Mouse (Mus musculus) cerebellum, adult 18-20 months (tissue): ENCODE data around the gene Gm20388.

Source experiments
- DNase-seq, 2 experiments: peaks; one replicate each; pipeline ENCODE4 v3.0.0; 2021

Gene Gm20388

GRCm38 (mm10) chr8:121849303-121849702 lies 1938.7 kb downstream of the Gm20388 start:
- no peak for DNase-seq

- peak; percentile 77 to 84 for DNase-seq
Observed at GRCm38 (mm10) chr8:121850018-121850417, 1939.4 kb downstream of the Gm20388 start.

GRCm38 (mm10) chr8:121850436-121850820 lies 1939.8 kb downstream of the Gm20388 start:
- no peak for DNase-seq

- peak; percentile 97 to 98 for DNase-seq
Observed at GRCm38 (mm10) chr8:121850821-121851470, 1940.3 kb downstream of the Gm20388 start.

- DNase-seq: no peak
Observed at GRCm38 (mm10) chr8:121851716-121852115, 1941.1 kb downstream of the Gm20388 start.

GRCm38 (mm10) chr8:121852464-121852863 lies 1941.8 kb downstream of the Gm20388 start:
- no peak for DNase-seq

GRCm38 (mm10) chr8:121853586-121853985 lies 1942.9 kb downstream of the Gm20388 start:
- no peak for DNase-seq

GRCm38 (mm10) chr8:121856071-121856746 lies 1945.6 kb downstream of the Gm20388 start:
- no peak for DNase-seq

- DNase-seq: peak; percentile 91 to 95
Observed at GRCm38 (mm10) chr8:121857331-121857730, 1946.7 kb downstream of the Gm20388 start.

GRCm38 (mm10) chr8:121857747-121858146 lies 1947.1 kb downstream of the Gm20388 start:
- DNase-seq: no peak

GRCm38 (mm10) chr8:121861276-121861675 lies 1950.6 kb downstream of the Gm20388 start:
- DNase-seq: peak in 1 of 2 experiments; percentile 18

GRCm38 (mm10) chr8:121861806-121862548 lies 1951.3 kb downstream of the Gm20388 start:
- DNase-seq: peak; percentile 64 to 76

GRCm38 (mm10) chr8:121865356-121865755 lies 1954.7 kb downstream of the Gm20388 start:
- no peak for DNase-seq

GRCm38 (mm10) chr8:121868196-121868595 lies 1957.6 kb downstream of the Gm20388 start:
- no peak for DNase-seq

- no peak for DNase-seq
Observed at GRCm38 (mm10) chr8:121868896-121869295, 1958.3 kb downstream of the Gm20388 start.

GRCm38 (mm10) chr8:121870190-121870589 lies 1959.5 kb downstream of the Gm20388 start:
- DNase-seq: no peak

GRCm38 (mm10) chr8:121871833-121872440 lies 1961.3 kb downstream of the Gm20388 start:
- no peak for DNase-seq

- DNase-seq: no peak
Observed at GRCm38 (mm10) chr8:121874031-121874430, 1963.4 kb downstream of the Gm20388 start.

GRCm38 (mm10) chr8:121875045-121875444 lies 1964.4 kb downstream of the Gm20388 start:
- no peak for DNase-seq

GRCm38 (mm10) chr8:121875517-121875916 lies 1964.9 kb downstream of the Gm20388 start:
- DNase-seq: no peak

GRCm38 (mm10) chr8:121877212-121877611 lies 1966.6 kb downstream of the Gm20388 start:
- DNase-seq: no peak

- no peak for DNase-seq
Observed at GRCm38 (mm10) chr8:121877828-121878480, 1967.3 kb downstream of the Gm20388 start.

GRCm38 (mm10) chr8:121879712-121880111 lies 1969.1 kb downstream of the Gm20388 start:
- DNase-seq: no peak
